Mouse (Mus musculus) stomach, embryonic 15.5 days (tissue): ENCODE measurements at regions not wholly inside any gene's neighbourhood (a gene's known extent, or its start where the extent isn't known, plus 50 kb on each side); places are given as distances from the start of the nearest gene placed in this dataset.

Experiments
- ATAC-seq: fragments of 200-750 bp; cut with Nextera tagmentation; 2 replicates; pipeline ENCODE4 v1.8.0; 2017; ENCODE audit warnings: low read depth, moderate number of reproducible peaks, moderate TSS enrichment; ENCODE audit not compliant: insufficient read depth, low FRiP score
- H3K27ac ChIP-seq: fragments of 300-500 bp; sonication (generic); 2 replicates; pipeline ENCODE4 v1.5.1; 2015; ENCODE audit warnings: mild to moderate bottlenecking, inconsistent platforms
- H3K27me3 ChIP-seq: fragments of 300-500 bp; sonication (generic); replicated peaks from 2 replicates; pipeline ENCODE4 v1.6.1; 2015; ENCODE audit warnings: inconsistent platforms
- H3K36me3 ChIP-seq: fragments of 300-500 bp; sonication (generic); 2 replicates; pipeline ENCODE4 v1.6.1; 2015; ENCODE audit warnings: inconsistent platforms
- H3K4me1 ChIP-seq: fragments of 300-500 bp; sonication (generic); 2 replicates; pipeline ENCODE4 v1.6.1; 2015; ENCODE audit warnings: inconsistent platforms
- H3K4me2 ChIP-seq: fragments of 300-500 bp; sonication (generic); 2 replicates; pipeline ENCODE4 v1.6.1; 2015; ENCODE audit warnings: mild to moderate bottlenecking, inconsistent platforms
- H3K4me3 ChIP-seq: fragments of 300-500 bp; sonication (generic); replicated peaks from 2 replicates; pipeline ENCODE4 v1.5.1; 2015; ENCODE audit warnings: inconsistent platforms
- H3K9ac ChIP-seq: fragments of 300-500 bp; sonication (generic); 2 replicates; pipeline ENCODE4 v1.6.1; 2015; ENCODE audit warnings: inconsistent platforms
- H3K9me3 ChIP-seq: fragments of 300-500 bp; sonication (generic); 2 replicates; pipeline ENCODE4 v1.6.1; 2016; ENCODE audit warnings: inconsistent platforms
- WGBS: fragments of 180-500 bp; shearing (Covaris S2); methylation state at CpG from one replicate; pipeline ENCODE4 v1.1.7; 2015; 5-methylcytosine and 5-hydroxymethylcytosine counted together

- 47% methylated on average over 3 of the region's 3 CpGs for WGBS
- no peak overlapping the region for H3K27ac ChIP-seq
- H3K9ac ChIP-seq: no peak overlapping the region
- H3K4me1 ChIP-seq: no peaks in the 10 kb centered on the region
- H3K9me3 ChIP-seq: no peaks in the 10 kb centered on the region
- H3K4me3 ChIP-seq: no peak overlapping the region
- H3K36me3 ChIP-seq: no peaks in the 10 kb centered on the region
- no peak for ATAC-seq
- no peaks in the 10 kb centered on the region for H3K27me3 ChIP-seq
- H3K4me2 ChIP-seq: no peak overlapping the region
Observed at GRCm38 (mm10) chr2:75034708-75035107, 209.1 kb downstream of the Mtx2 start.

GRCm38 (mm10) chr2:75039066-75039465 lies 213.5 kb downstream of the Mtx2 start:
- Histone ChIP-seq H3K27me3 (no peaks in the 10 kb centered on the region), H3K4me3 (no peak overlapping the region)

GRCm38 (mm10) chr2:75046892-75047291 lies 221.3 kb downstream of the Mtx2 start:
- Histone ChIP-seq H3K9me3 (no peaks in the 10 kb centered on the region), H3K4me1 (no peaks in the 10 kb centered on the region), H3K4me3 (no peak overlapping the region), H3K27me3 (no peaks in the 10 kb centered on the region), H3K27ac (no peak overlapping the region), H3K9ac (no peak overlapping the region), H3K36me3 (no peaks in the 10 kb centered on the region), H3K4me2 (no peak overlapping the region)
- ATAC-seq: no peak
- 72% methylated on average over 6 of the region's 6 CpGs for WGBS

More at GRCm38 (mm10) chr2:75039066-75039465, 213.5 kb downstream of the Mtx2 start:
- H3K36me3 ChIP-seq: no peaks in the 10 kb centered on the region
- no peaks in the 10 kb centered on the region for H3K9me3 ChIP-seq
- 26% methylated on average over 3 of the region's 3 CpGs for WGBS
- H3K4me1 ChIP-seq: no peaks in the 10 kb centered on the region
- ATAC-seq: no peak
- no peak overlapping the region for H3K27ac ChIP-seq
- no peak overlapping the region for H3K9ac ChIP-seq
- H3K4me2 ChIP-seq: no peak overlapping the region

- Histone ChIP-seq H3K36me3 (no peaks in the 10 kb centered on the region), H3K4me1 (no peaks in the 10 kb centered on the region), H3K9ac (no peak overlapping the region), H3K27me3 (no peaks in the 10 kb centered on the region), H3K4me3 (no peak overlapping the region), H3K4me2 (no peak overlapping the region), H3K27ac (no peak overlapping the region), H3K9me3 (no peaks in the 10 kb centered on the region)
- no peak for ATAC-seq
- WGBS: 38% methylated on average over 6 of the region's 6 CpGs
Observed at GRCm38 (mm10) chr2:75048071-75048470, 222.5 kb downstream of the Mtx2 start.

- WGBS: 24% methylated on average over 14 of the region's 14 CpGs
- ATAC-seq: no peak
- H3K27ac ChIP-seq: no peak overlapping the region
Observed at GRCm38 (mm10) chr2:75054474-75055186, 229.0 kb downstream of the Mtx2 start.

GRCm38 (mm10) chr2:75055187-75055543 lies 229.6 kb downstream of the Mtx2 start:
- Histone ChIP-seq H3K27me3 (0 out of 2 replicates have a peak, but pooled peaks cover 2% of the 10 kb centered on the region), H3K4me3 (peak overlapping the region; percentile 33), H3K27ac (no peak overlapping the region), H3K4me1 (peaks cover 4% of the 10 kb centered on the region; the same call in 1 of the 2 replicates), H3K9ac (no peak overlapping the region), H3K36me3 (no peaks in the 10 kb centered on the region), H3K9me3 (no peaks in the 10 kb centered on the region), H3K4me2 (peak overlapping the region; percentile 69)
- ATAC-seq: no peak
- WGBS: 0% methylated on average over 6 of the region's 6 CpGs

More at GRCm38 (mm10) chr2:75054474-75055186, 229.0 kb downstream of the Mtx2 start:
- no peaks in the 10 kb centered on the region for H3K36me3 ChIP-seq
- 0 out of 2 replicates have a peak, but pooled peaks cover 2% of the 10 kb centered on the region for H3K27me3 ChIP-seq
- no peak overlapping the region for H3K9ac ChIP-seq
- H3K4me3 ChIP-seq: peak overlapping the region; percentile 33
- peak overlapping the region; percentile 69 for H3K4me2 ChIP-seq
- H3K9me3 ChIP-seq: no peaks in the 10 kb centered on the region
- H3K4me1 ChIP-seq: peaks cover 4% of the 10 kb centered on the region; the same call in 1 of the 2 replicates

- Histone ChIP-seq H3K4me3 (no peak overlapping the region), H3K9ac (no peak overlapping the region), H3K27ac (no peak overlapping the region), H3K36me3 (no peaks in the 10 kb centered on the region), H3K27me3 (0 out of 2 replicates have a peak, but pooled peaks cover 2% of the 10 kb centered on the region), H3K9me3 (no peaks in the 10 kb centered on the region), H3K4me2 (no peak overlapping the region), H3K4me1 (0 out of 2 replicates have a peak, but pooled peaks cover 7% of the 10 kb centered on the region)
- WGBS: 27% methylated on average over 7 of the region's 7 CpGs
- no peak for ATAC-seq
Observed at GRCm38 (mm10) chr2:75061009-75061408, 235.4 kb downstream of the Mtx2 start.

GRCm38 (mm10) chr2:75061456-75062188 lies 236.0 kb downstream of the Mtx2 start:
- Histone ChIP-seq H3K27me3 (no peaks in the 10 kb centered on the region), H3K36me3 (no peaks in the 10 kb centered on the region), H3K9ac (no peak overlapping the region), H3K4me3 (no peak overlapping the region), H3K4me1 (0 out of 2 replicates have a peak, but pooled peaks cover 7% of the 10 kb centered on the region), H3K4me2 (no peak overlapping the region), H3K9me3 (no peaks in the 10 kb centered on the region), H3K27ac (no peak overlapping the region)
- 34% methylated on average over 12 of the region's 12 CpGs for WGBS
- ATAC-seq: no peak

- Histone ChIP-seq H3K36me3 (no peaks in the 10 kb centered on the region), H3K4me3 (no peak overlapping the region), H3K4me1 (0 out of 2 replicates have a peak, but pooled peaks cover 7% of the 10 kb centered on the region), H3K27me3 (no peaks in the 10 kb centered on the region), H3K9ac (no peak overlapping the region), H3K9me3 (no peaks in the 10 kb centered on the region), H3K27ac (no peak overlapping the region), H3K4me2 (no peak overlapping the region)
- no peak for ATAC-seq
- 76% methylated on average over 7 of the region's 7 CpGs for WGBS
Observed at GRCm38 (mm10) chr2:75062189-75062510, 236.5 kb downstream of the Mtx2 start.

GRCm38 (mm10) chr2:75064406-75065115 lies 239.0 kb downstream of the Mtx2 start:
- no peak overlapping the region for H3K9ac ChIP-seq
- 0 out of 2 replicates have a peak, but pooled peaks cover 7% of the 10 kb centered on the region for H3K4me1 ChIP-seq
- no peak overlapping the region for H3K4me3 ChIP-seq
- ATAC-seq: no peak
- H3K36me3 ChIP-seq: no peaks in the 10 kb centered on the region
- WGBS: 43% methylated on average over 10 of the region's 10 CpGs
- H3K9me3 ChIP-seq: no peaks in the 10 kb centered on the region
- no peak overlapping the region for H3K27ac ChIP-seq
- no peak overlapping the region for H3K4me2 ChIP-seq
- H3K27me3 ChIP-seq: no peaks in the 10 kb centered on the region

GRCm38 (mm10) chr2:75065304-75065703 lies 239.7 kb downstream of the Mtx2 start:
- Histone ChIP-seq H3K4me3 (no peak overlapping the region), H3K4me2 (no peak overlapping the region), H3K9ac (no peak overlapping the region), H3K36me3 (no peaks in the 10 kb centered on the region), H3K9me3 (no peaks in the 10 kb centered on the region), H3K4me1 (0 out of 2 replicates have a peak, but pooled peaks cover 7% of the 10 kb centered on the region), H3K27ac (no peak overlapping the region), H3K27me3 (no peaks in the 10 kb centered on the region)
- no peak for ATAC-seq
- 65% methylated on average over 2 of the region's 2 CpGs for WGBS

- no peak overlapping the region for H3K4me2 ChIP-seq
- no peaks in the 10 kb centered on the region for H3K27me3 ChIP-seq
- no peak overlapping the region for H3K4me3 ChIP-seq
- no peaks in the 10 kb centered on the region for H3K9me3 ChIP-seq
- no peaks in the 10 kb centered on the region for H3K36me3 ChIP-seq
- no peak for ATAC-seq
- H3K4me1 ChIP-seq: 0 out of 2 replicates have a peak, but pooled peaks cover 4% of the 10 kb centered on the region
- 63% methylated on average over 2 of the region's 2 CpGs for WGBS
- H3K9ac ChIP-seq: no peak overlapping the region
- no peak overlapping the region for H3K27ac ChIP-seq
Observed at GRCm38 (mm10) chr2:75069321-75069720, 243.7 kb downstream of the Mtx2 start.
